Mouse (Mus musculus) hindbrain, embryonic 11.5 days (tissue): Measurements from ENCODE around the gene Aamdc. TPM values are rescaled to one million over a fixed set of nuclear protein-coding genes. Genes with fewer than 3 reads are reported as not detected.

ENCODE experiments used
- ATAC-seq: fragments of 200-750 bp; cut with Nextera tagmentation; 2 replicates; pipeline ENCODE4 v1.8.0; 2017; ENCODE audit warnings: mild to moderate bottlenecking, moderate TSS enrichment, moderate library complexity; ENCODE audit not compliant: low FRiP score
- DNase-seq: peaks from one replicate; pipeline ENCODE4 v3.0.0-alpha.2; 2015; ENCODE audit warnings: low spot score
- H3K27ac ChIP-seq: fragments of 300-500 bp; sonication (generic); 2 replicates; pipeline ENCODE4 v1.5.1; 2014; ENCODE audit warnings: mild to moderate bottlenecking, low read depth, low read length
- H3K27me3 ChIP-seq: fragments of 300-500 bp; sonication (generic); 2 replicates; pipeline ENCODE4 v1.6.1; 2014; ENCODE audit warnings: mild to moderate bottlenecking, low read length, moderate library complexity, mixed read lengths; ENCODE audit not compliant: control insufficient read depth, insufficient read depth
- H3K36me3 ChIP-seq: fragments of 300-500 bp; sonication (generic); 2 replicates; pipeline ENCODE4 v1.6.1; 2014; ENCODE audit warnings: mild to moderate bottlenecking, low read length, moderate library complexity, mixed read lengths; ENCODE audit not compliant: control insufficient read depth, insufficient read depth
- H3K4me1 ChIP-seq: fragments of 300-500 bp; sonication (generic); replicated peaks from 2 replicates; pipeline ENCODE4 v1.6.1; 2014; ENCODE audit warnings: low read length, mixed read lengths; ENCODE audit not compliant: control insufficient read depth, insufficient read depth
- H3K4me2 ChIP-seq: fragments of 300-500 bp; sonication (generic); replicated peaks from 2 replicates; pipeline ENCODE4 v1.6.1; 2014; ENCODE audit warnings: mild to moderate bottlenecking, low read depth, low read length
- H3K4me3 ChIP-seq: fragments of 300-500 bp; sonication (generic); 2 replicates; pipeline ENCODE4 v1.5.1; 2014; ENCODE audit warnings: low read depth, low read length
- H3K9ac ChIP-seq: fragments of 300-500 bp; sonication (generic); 2 replicates; pipeline ENCODE4 v1.6.1; 2014; ENCODE audit warnings: low read depth, low read length
- H3K9me3 ChIP-seq: fragments of 300-500 bp; sonication (generic); 2 replicates; pipeline ENCODE4 v1.6.1; 2016; ENCODE audit warnings: low read length; ENCODE audit not compliant: control insufficient read depth
- WGBS: fragments of 180-500 bp; shearing (Covaris S2); extraction: QIAGEN DNeasy Blood & Tissue Kit; methylation state at CpG from one replicate; pipeline ENCODE4 v1.1.7; 2014; 5-methylcytosine and 5-hydroxymethylcytosine counted together
- polyA plus RNA-seq: library from polyadenylated mRNA; unstranded; fragments of >200 nt; fragmentation: Nextera tagmentation; extraction: Ambion mirVana; gene quantifications from 2 replicates; pipeline ENCODE4 v1.2.1, GENCODE M21; 2014

The Aamdc gene
- polyA plus RNA-seq, result 38.7 and 39.7 TPM in 2 replicates

DNA sequence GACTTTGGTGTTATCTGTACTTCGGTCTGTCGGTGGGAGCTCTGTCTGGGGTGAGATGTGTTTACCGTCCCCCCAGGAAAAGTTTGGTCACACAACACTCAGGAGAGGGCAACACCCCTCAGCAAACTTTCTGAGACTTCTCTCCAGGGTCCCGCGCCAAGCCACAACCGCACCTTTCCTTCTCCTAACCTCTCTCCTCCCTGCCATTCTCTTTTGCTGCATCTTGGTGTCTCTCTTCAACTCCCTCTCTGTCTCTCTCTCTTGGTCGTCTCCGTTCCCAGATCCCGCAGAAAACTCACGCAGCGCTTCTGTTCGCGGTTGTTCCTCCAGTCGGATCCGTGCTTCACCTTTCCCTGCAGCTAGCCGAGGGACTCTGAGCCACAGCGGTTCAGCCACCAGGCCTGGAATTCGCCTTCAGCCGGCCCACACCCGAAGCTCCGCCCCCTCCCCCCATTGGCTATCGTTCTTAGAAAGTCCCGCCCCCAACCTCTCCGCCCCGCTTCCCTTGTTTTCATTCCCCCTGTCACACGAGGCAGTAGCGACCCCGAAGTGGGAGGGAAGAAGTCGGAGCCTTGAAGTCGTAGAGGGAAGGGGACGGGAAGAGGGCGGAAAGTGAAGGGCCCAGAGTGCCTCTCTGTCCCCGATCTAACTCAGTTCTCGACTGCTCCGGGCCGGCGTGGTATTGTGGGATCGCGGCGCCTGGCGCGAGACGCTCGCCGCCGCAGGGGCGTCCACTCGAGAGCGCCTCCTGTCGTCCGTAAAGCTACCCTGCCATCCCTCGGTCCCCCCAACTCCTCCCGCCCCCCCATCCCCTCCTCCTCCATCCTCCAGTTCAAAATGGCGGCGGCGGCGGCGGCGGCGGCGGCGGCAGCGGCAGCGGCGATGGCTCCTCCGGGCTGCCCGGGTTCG lies at the start of gene Aamdc, which contains the start of gene Rsf1:
Aamdc (minus strand) TSS at position 431 of the 909 bp plus-strand sequence.
Rsf1 (plus strand) TSS at position 823 of the 909 bp plus-strand sequence.
- H3K9ac ChIP-seq, result peak within 1 kb of the TSS; percentile 97
- ATAC-seq (peak; percentile 95), DNase-seq (peak; percentile 97)
- no peaks in the 10 kb centered on the region for H3K27me3 ChIP-seq
- peak within 1 kb of the TSS; percentile 74 for H3K4me2 ChIP-seq
- no peaks in the 10 kb centered on the region for H3K9me3 ChIP-seq
- under 1% methylated on average over 48 of the region's 68 CpGs for WGBS
- H3K27ac ChIP-seq, result peak within 1 kb of the TSS; percentile 94
- no peaks in the 10 kb centered on the region for H3K36me3 ChIP-seq
- peak within 1 kb of the TSS; percentile 95 for H3K4me3 ChIP-seq
- H3K4me1 ChIP-seq, result 0 out of 2 replicates have a peak, but pooled peaks cover 5% of the 10 kb centered on the region

DNA sequence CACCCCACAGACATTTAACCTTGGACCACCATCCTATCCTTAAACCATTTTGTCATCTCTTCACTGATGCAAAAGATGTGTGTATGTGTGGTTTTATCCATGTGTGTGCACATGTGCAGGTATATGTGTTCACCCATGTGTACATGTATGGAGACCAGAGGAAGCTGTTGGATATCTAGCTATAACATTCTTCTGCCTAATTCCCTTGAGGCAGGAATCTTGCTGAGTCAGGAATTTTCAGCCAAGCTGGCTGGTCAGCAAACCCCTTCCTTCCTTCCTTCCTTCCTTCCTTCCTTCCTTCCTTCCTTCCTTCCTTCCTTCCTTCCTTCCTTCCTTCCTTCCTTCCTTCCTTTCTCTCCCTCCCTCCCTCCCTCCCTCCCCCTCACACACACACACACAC lies 44.1 kb upstream of the Aamdc start:
- ATAC-seq (no peak), DNase-seq (no peak)
- H3K9ac ChIP-seq, result no peak overlapping the region
- H3K27me3 ChIP-seq, result no peaks in the 10 kb centered on the region
- no peak overlapping the region for H3K4me2 ChIP-seq
- no peaks in the 10 kb centered on the region for H3K36me3 ChIP-seq
- H3K4me1 ChIP-seq, result no peaks in the 10 kb centered on the region
- no peak overlapping the region for H3K4me3 ChIP-seq
- no peak overlapping the region for H3K27ac ChIP-seq
- H3K9me3 ChIP-seq, result no peaks in the 10 kb centered on the region

DNA sequence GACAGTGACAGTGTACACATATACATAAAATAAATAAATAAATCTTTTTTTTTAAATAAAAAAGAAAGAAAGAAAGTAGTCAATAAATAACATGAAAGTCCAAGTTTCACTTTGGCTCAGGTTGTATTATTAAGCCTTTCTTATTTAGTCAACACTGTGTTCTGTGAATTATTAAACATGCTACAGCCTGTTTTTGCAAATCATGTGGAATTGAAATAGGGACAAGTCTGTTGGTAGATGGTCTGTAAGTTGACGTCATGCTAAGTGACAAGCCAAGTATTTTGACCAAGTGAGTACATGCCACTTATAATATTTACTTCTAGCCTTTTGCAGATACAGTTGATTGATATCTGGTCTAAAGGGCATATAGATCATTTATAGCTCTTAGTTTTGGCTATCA lies 43.4 kb upstream of the Aamdc start:
- Histone ChIP-seq H3K36me3 (no peaks in the 10 kb centered on the region), H3K4me2 (no peak overlapping the region), H3K4me3 (no peak overlapping the region), H3K9ac (no peak overlapping the region), H3K4me1 (no peaks in the 10 kb centered on the region), H3K27me3 (no peaks in the 10 kb centered on the region), H3K27ac (no peak overlapping the region), H3K9me3 (no peaks in the 10 kb centered on the region)
- DNase-seq (no peak), ATAC-seq (no peak)
- 94% methylated on average over 1 of the region's 1 CpGs for WGBS

DNA sequence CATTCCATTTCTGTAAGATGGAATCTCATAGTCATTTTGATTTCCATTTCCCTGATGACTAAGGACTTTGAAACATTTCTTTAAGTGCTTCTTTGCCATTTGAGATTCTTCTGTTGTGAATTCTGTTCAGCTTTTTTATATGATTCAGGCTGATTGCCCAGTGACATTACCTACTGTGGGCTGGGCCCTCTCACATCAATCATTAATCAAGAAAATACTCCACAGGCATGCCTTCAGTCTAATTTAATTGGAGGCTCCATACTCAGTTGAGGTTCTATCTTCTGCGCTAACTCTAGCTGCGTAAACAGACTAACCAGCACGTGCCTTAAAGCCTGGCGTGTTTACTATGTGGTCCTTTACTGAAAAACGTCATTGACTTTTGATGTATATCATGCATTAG lies 42.0 kb upstream of the Aamdc start:
- DNase-seq (no peak), ATAC-seq (no peak)
- H3K4me3 ChIP-seq, result no peak overlapping the region
- no peaks in the 10 kb centered on the region for H3K4me1 ChIP-seq
- H3K36me3 ChIP-seq, result no peaks in the 10 kb centered on the region
- WGBS, result 96% methylated on average over 5 of the region's 5 CpGs
- no peak overlapping the region for H3K27ac ChIP-seq
- no peaks in the 10 kb centered on the region for H3K9me3 ChIP-seq
- H3K9ac ChIP-seq, result no peak overlapping the region
- no peak overlapping the region for H3K4me2 ChIP-seq
- H3K27me3 ChIP-seq, result no peaks in the 10 kb centered on the region

DNA sequence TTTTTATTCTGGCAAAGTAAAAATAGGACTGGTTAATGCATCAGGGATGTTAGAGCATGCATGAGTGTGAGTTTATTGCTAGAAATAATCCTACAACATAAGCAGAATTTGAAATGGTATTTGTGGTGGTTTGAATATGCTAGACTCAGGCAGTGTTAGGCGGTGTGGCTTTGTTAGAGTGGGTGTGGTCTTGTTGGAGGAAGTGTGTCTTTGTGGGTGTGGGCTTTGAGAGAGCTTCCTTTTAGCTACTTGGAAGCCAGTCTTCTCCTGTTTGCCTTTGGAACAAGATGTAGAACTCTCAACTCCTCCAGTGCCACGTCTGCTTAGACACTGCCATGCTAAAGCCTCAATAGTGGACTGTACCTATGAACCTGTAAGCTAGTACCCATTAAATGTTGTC lies 19.3 kb upstream of the Aamdc start:
- no peak overlapping the region for H3K27ac ChIP-seq
- H3K9me3 ChIP-seq, result no peaks in the 10 kb centered on the region
- DNase-seq (no peak), ATAC-seq (no peak)
- H3K4me2 ChIP-seq, result no peak overlapping the region
- no peak overlapping the region for H3K4me3 ChIP-seq
- WGBS, result 91% methylated on average over 2 of the region's 2 CpGs
- no peaks in the 10 kb centered on the region for H3K4me1 ChIP-seq
- no peaks in the 10 kb centered on the region for H3K36me3 ChIP-seq
- H3K27me3 ChIP-seq, result no peaks in the 10 kb centered on the region
- H3K9ac ChIP-seq, result no peak overlapping the region

DNA sequence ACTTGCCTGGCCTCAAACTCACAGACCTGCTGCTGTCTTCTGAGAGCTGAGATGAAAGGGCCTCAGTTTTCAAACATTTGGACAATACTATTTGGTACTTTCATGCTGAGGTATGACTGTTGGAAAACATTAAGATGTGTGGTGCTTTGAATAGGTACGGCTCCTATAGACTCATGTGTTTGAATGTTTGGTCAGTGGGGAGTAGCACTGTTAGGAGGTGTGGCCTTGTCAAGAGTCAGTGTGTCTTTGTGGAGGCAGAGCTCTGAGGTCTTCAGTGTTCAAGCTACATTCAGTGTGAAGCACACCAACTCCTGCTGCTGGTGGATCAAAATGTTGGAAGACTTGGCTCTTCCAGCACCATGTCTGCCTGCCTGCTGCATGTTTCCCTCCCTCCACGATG lies 14.2 kb upstream of the Aamdc start:
- ATAC-seq, result no peak
- Histone ChIP-seq H3K4me1 (no peaks in the 10 kb centered on the region), H3K4me3 (no peak overlapping the region), H3K9me3 (no peaks in the 10 kb centered on the region), H3K27me3 (no peaks in the 10 kb centered on the region), H3K9ac (no peak overlapping the region), H3K27ac (no peak overlapping the region), H3K4me2 (no peak overlapping the region), H3K36me3 (no peaks in the 10 kb centered on the region)
- no peak for DNase-seq
- 91% methylated on average over 2 of the region's 2 CpGs for WGBS

DNA sequence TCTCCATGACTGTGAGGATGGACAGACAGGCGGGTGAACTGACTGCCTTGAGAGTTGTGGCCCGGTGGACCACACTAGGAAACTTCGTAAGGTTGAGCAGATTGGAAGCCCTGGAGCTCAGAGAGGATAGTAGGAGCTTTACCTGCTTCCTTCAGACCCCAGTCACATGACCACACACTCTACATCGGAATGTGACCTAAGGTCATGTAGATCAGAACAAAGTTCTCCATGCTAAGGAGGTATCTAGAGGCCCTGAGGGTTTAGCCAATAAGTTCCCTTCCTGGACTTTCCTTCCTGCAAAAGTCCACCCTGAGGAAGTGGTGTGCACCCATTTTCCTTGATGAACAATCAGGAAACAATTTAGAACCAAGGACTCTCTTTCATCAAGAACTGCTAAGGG lies 13.1 kb upstream of the Aamdc start:
- Histone ChIP-seq H3K4me3 (no peak overlapping the region), H3K4me1 (no peaks in the 10 kb centered on the region), H3K4me2 (no peak overlapping the region), H3K9ac (no peak overlapping the region), H3K9me3 (no peaks in the 10 kb centered on the region), H3K36me3 (no peaks in the 10 kb centered on the region), H3K27ac (no peak overlapping the region), H3K27me3 (no peaks in the 10 kb centered on the region)
- DNase-seq (no peak), ATAC-seq (no peak)
- WGBS, result 94% methylated on average over 4 of the region's 4 CpGs

DNA sequence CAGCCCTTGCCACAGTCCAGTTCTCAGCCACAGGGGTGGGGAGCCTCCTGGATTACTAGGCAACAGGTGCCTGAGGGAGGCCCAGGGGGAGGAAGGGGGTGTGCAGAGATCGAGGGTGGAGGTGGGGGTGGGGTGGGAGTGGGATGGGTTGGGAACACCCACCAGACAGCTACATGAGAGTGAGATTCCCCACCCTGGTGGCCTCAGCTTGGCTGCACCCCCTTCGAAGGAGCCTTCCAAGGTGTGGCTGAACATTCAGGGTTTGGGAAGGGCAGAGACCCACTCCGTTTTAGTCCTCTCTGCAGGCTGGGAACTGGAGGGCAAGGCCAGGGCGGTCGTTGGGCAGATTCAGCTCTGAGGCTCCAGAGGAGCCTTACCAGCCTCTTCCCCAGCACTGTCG lies 12.0 kb upstream of the Aamdc start:
- Histone ChIP-seq H3K4me3 (no peak overlapping the region), H3K9ac (no peak overlapping the region), H3K27me3 (no peaks in the 10 kb centered on the region), H3K9me3 (no peaks in the 10 kb centered on the region), H3K27ac (no peak overlapping the region), H3K36me3 (no peaks in the 10 kb centered on the region), H3K4me2 (no peak overlapping the region), H3K4me1 (no peaks in the 10 kb centered on the region)
- no peak for DNase-seq
- 85% methylated on average over 6 of the region's 6 CpGs for WGBS
- ATAC-seq, result no peak

DNA sequence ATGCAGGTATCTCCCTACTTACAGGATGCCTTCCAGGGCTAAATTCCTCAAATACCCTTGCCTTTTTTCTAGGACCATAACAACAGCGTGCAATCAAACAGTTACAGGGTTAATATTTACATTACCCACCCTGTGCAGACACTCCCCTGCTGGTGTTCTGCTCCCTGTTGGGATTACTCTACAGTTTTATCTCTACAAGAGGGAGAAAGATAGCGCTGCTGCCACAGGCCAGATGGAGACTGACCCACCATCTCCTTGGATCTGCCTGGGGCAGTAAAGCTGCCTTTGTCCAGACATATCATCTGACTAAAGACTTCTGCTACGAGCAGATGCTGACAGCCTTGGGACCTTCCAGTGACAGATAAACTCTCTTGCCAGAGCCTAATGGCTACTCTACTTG lies 11.2 kb upstream of the Aamdc start:
- H3K4me3 ChIP-seq, result no peak overlapping the region
- no peaks in the 10 kb centered on the region for H3K4me1 ChIP-seq
- H3K9ac ChIP-seq, result no peak overlapping the region
- ATAC-seq (no peak), DNase-seq (peak; percentile 12)
- H3K27ac ChIP-seq, result no peak overlapping the region
- H3K36me3 ChIP-seq, result no peaks in the 10 kb centered on the region
- H3K27me3 ChIP-seq, result no peaks in the 10 kb centered on the region
- no peaks in the 10 kb centered on the region for H3K9me3 ChIP-seq
- WGBS, result 49% methylated on average over 3 of the region's 3 CpGs
- no peak overlapping the region for H3K4me2 ChIP-seq
